In the genomic region with DNA sequence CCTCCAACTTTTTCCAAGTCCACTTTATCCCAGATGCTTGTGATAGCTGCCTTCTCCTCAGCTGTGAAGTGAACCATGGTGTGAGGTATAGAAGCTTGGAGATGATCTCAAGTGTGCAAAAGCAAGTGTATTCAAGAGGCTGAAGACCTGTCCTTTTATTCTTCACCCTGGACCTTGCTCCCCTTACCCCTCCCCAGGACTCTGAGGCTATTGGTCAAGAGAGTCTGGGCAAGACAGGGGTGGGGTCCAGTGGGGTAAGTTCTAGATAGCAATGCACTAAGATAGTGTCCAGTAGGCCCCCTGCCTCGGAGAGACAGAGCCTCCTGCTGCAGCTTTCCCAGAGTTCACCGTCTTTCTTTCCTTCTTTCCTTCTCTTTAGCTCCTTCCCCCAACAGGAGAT, we compare ENCODE assay signal across 16 mouse cellular contexts. TPM values are rescaled to one million over a fixed set of nuclear protein-coding genes. Genes with fewer than 3 reads are reported as not detected.
A peak's percentile ranks its signal among the peaks of the same experiment; 100 is the strongest.
DNase-seq lines count a peak whose midpoint lies in the region; ATAC-seq lines count a peak whose summit lies in the region.
"Had no signal": no experiment of that assay in that cellular context is flagged by ENCODE, and none has a peak within 500 bp of the region (broad histone marks: within the 10 kb centered on the region; RNA-seq: fewer than 3 reads in every experiment).

Gene Hbb-bh1, minus strand, starts transcription at position 131 of the 400 bp plus-strand sequence.

- H3K9me3 ChIP-seq in forebrain, embryonic 10.5 days, result no peaks in the 10 kb centered on the region
- H3K9me3 ChIP-seq in forebrain, embryonic 14.5 days (replicated peaks; ENCODE audit: control insufficient read depth, low read length), result no peaks in the 10 kb centered on the region
- H3K9me3 ChIP-seq in hindbrain, embryonic 10.5 days, result no peaks in the 10 kb centered on the region
- no peaks in the 10 kb centered on the region for H3K9me3 ChIP-seq in hindbrain, embryonic 16.5 days (ENCODE audit: control insufficient read depth, low read length)
- H3K9me3 ChIP-seq in midbrain, embryonic 13.5 days, result no peaks in the 10 kb centered on the region
- H3K9me3 ChIP-seq in midbrain, embryonic 16.5 days (replicated peaks; ENCODE audit: control insufficient read depth, low read length, poor library complexity, severe bottlenecking), result no peaks in the 10 kb centered on the region
- no peaks in the 10 kb centered on the region for H3K9me3 ChIP-seq in liver, embryonic 16.5 days (replicated peaks; ENCODE audit: control insufficient read depth, low read length)
- H3K9me3 ChIP-seq: intestine, embryonic 15.5 days; lung, embryonic 15.5 days had no signal

- H3K9ac ChIP-seq in forebrain, embryonic 14.5 days (ENCODE audit: low read length), result no peak within 1 kb of the TSS
- no peak within 1 kb of the TSS for H3K9ac ChIP-seq in hindbrain, embryonic 16.5 days (ENCODE audit: low read depth, low read length)
- no peak within 1 kb of the TSS for H3K9ac ChIP-seq in midbrain, embryonic 13.5 days (replicated peaks)
- H3K9ac ChIP-seq in midbrain, embryonic 16.5 days (ENCODE audit: low read depth, low read length), result no peak within 1 kb of the TSS
- no peak within 1 kb of the TSS; the same call in 1 of the 2 replicates for H3K9ac ChIP-seq in liver, embryonic 16.5 days (ENCODE audit: low read depth, low read length)
- H3K9ac ChIP-seq: intestine, embryonic 15.5 days; lung, embryonic 15.5 days had no signal

- H3K27ac ChIP-seq in forebrain, embryonic 10.5 days, result no peak within 1 kb of the TSS
- H3K27ac ChIP-seq in forebrain, embryonic 14.5 days (ENCODE audit: low read depth, low read length), result no peak within 1 kb of the TSS
- no peak within 1 kb of the TSS for H3K27ac ChIP-seq in hindbrain, embryonic 10.5 days
- no peak within 1 kb of the TSS for H3K27ac ChIP-seq in hindbrain, embryonic 16.5 days (ENCODE audit: low read depth, low read length)
- H3K27ac ChIP-seq in midbrain, embryonic 13.5 days, result no peak within 1 kb of the TSS
- no peak within 1 kb of the TSS for H3K27ac ChIP-seq in midbrain, embryonic 16.5 days (ENCODE audit: low read length)
- peak within 1 kb of the TSS; percentile 33 for H3K27ac ChIP-seq in liver, embryonic 16.5 days (ENCODE audit: low read length)
- H3K27ac ChIP-seq: intestine, embryonic 15.5 days; layer of hippocampus, adult 2 months; lung, embryonic 15.5 days had no signal

- peak within 1 kb of the TSS; percentile 6; the same call in 1 of the 2 replicates for H3K4me3 ChIP-seq in forebrain, embryonic 10.5 days
- H3K4me3 ChIP-seq in forebrain, embryonic 14.5 days (ENCODE audit: low read depth, low read length), result no peak within 1 kb of the TSS
- H3K4me3 ChIP-seq in hindbrain, embryonic 10.5 days, result no peak within 1 kb of the TSS
- H3K4me3 ChIP-seq in hindbrain, embryonic 16.5 days (ENCODE audit: low read length), result no peak within 1 kb of the TSS
- no peak within 1 kb of the TSS for H3K4me3 ChIP-seq in midbrain, embryonic 13.5 days (replicated peaks)
- H3K4me3 ChIP-seq in midbrain, embryonic 16.5 days (ENCODE audit: low read depth, low read length), result no peak within 1 kb of the TSS
- H3K4me3 ChIP-seq in liver, embryonic 16.5 days (ENCODE audit: low read depth, low read length), result no peak within 1 kb of the TSS
- H3K4me3 ChIP-seq: intestine, embryonic 15.5 days; layer of hippocampus, adult 2 months; lung, embryonic 15.5 days had no signal

- H3K4me1 ChIP-seq in forebrain, embryonic 10.5 days, result no peaks in the 10 kb centered on the region
- H3K4me1 ChIP-seq in forebrain, embryonic 14.5 days (ENCODE audit: control insufficient read depth, insufficient read depth, low read length), result no peaks in the 10 kb centered on the region
- H3K4me1 ChIP-seq in hindbrain, embryonic 10.5 days (replicated peaks), result no peaks in the 10 kb centered on the region
- no peaks in the 10 kb centered on the region for H3K4me1 ChIP-seq in hindbrain, embryonic 16.5 days (ENCODE audit: control insufficient read depth, insufficient read depth, low read depth, low read length)
- no peaks in the 10 kb centered on the region for H3K4me1 ChIP-seq in midbrain, embryonic 13.5 days (replicated peaks)
- no peaks in the 10 kb centered on the region for H3K4me1 ChIP-seq in midbrain, embryonic 16.5 days (ENCODE audit: control insufficient read depth, insufficient read depth, low read length)
- H3K4me1 ChIP-seq in liver, embryonic 16.5 days (ENCODE audit: control insufficient read depth, low read depth, low read length), result peaks cover 18% of the 10 kb centered on the region
- H3K4me1 ChIP-seq: intestine, embryonic 15.5 days; lung, embryonic 15.5 days had no signal

- no peaks in the 10 kb centered on the region for H3K36me3 ChIP-seq in forebrain, embryonic 10.5 days (replicated peaks)
- H3K36me3 ChIP-seq in forebrain, embryonic 14.5 days (ENCODE audit: control insufficient read depth, insufficient read depth, low read length), result no peaks in the 10 kb centered on the region
- H3K36me3 ChIP-seq in hindbrain, embryonic 10.5 days, result no peaks in the 10 kb centered on the region
- H3K36me3 ChIP-seq in hindbrain, embryonic 16.5 days (ENCODE audit: control insufficient read depth, insufficient read depth, low read length), result no peaks in the 10 kb centered on the region
- H3K36me3 ChIP-seq in midbrain, embryonic 13.5 days, result no peaks in the 10 kb centered on the region
- H3K36me3 ChIP-seq in midbrain, embryonic 16.5 days (ENCODE audit: control insufficient read depth, insufficient read depth, low read length), result no peaks in the 10 kb centered on the region
- no peaks in the 10 kb centered on the region for H3K36me3 ChIP-seq in liver, embryonic 16.5 days (ENCODE audit: control insufficient read depth, insufficient read depth)
- H3K36me3 ChIP-seq: intestine, embryonic 15.5 days; lung, embryonic 15.5 days had no signal

- H3K4me2 ChIP-seq in forebrain, embryonic 14.5 days (ENCODE audit: low read length), result no peak within 1 kb of the TSS
- no peak within 1 kb of the TSS for H3K4me2 ChIP-seq in hindbrain, embryonic 16.5 days (ENCODE audit: low read length)
- H3K4me2 ChIP-seq in midbrain, embryonic 13.5 days (replicated peaks), result no peak within 1 kb of the TSS
- no peak within 1 kb of the TSS for H3K4me2 ChIP-seq in midbrain, embryonic 16.5 days (ENCODE audit: low read length)
- no peak within 1 kb of the TSS for H3K4me2 ChIP-seq in liver, embryonic 16.5 days (ENCODE audit: low read depth, low read length)
- H3K4me2 ChIP-seq: intestine, embryonic 15.5 days; lung, embryonic 15.5 days had no signal

- no peak for ATAC-seq in forebrain, embryonic 14.5 days
- ATAC-seq in hindbrain, embryonic 16.5 days, result no peak
- no peak for ATAC-seq in midbrain, embryonic 13.5 days
- no peak for ATAC-seq in midbrain, embryonic 16.5 days
- no peak for ATAC-seq in liver, embryonic 16.5 days (ENCODE audit: low read depth)
- ATAC-seq: intestine, embryonic 15.5 days had no signal

- no peaks in the 10 kb centered on the region for H3K27me3 ChIP-seq in forebrain, embryonic 10.5 days (ENCODE audit: poor library complexity, severe bottlenecking)
- H3K27me3 ChIP-seq in forebrain, embryonic 14.5 days (replicated peaks; ENCODE audit: control insufficient read depth, insufficient read depth, low read length), result no peaks in the 10 kb centered on the region
- H3K27me3 ChIP-seq in hindbrain, embryonic 10.5 days (ENCODE audit: insufficient read depth, poor library complexity, severe bottlenecking), result no peaks in the 10 kb centered on the region
- no peaks in the 10 kb centered on the region for H3K27me3 ChIP-seq in hindbrain, embryonic 16.5 days (replicated peaks; ENCODE audit: control insufficient read depth, insufficient read depth, low read length)
- no peaks in the 10 kb centered on the region for H3K27me3 ChIP-seq in midbrain, embryonic 13.5 days
- H3K27me3 ChIP-seq in midbrain, embryonic 16.5 days (ENCODE audit: control insufficient read depth, insufficient read depth, low read depth, low read length), result no peaks in the 10 kb centered on the region
- no peaks in the 10 kb centered on the region for H3K27me3 ChIP-seq in liver, embryonic 16.5 days (ENCODE audit: control insufficient read depth, insufficient read depth, low read depth, low read length)
- H3K27me3 ChIP-seq: CH12.LX; intestine, embryonic 15.5 days; lung, embryonic 15.5 days had no signal

- WGBS in forebrain, embryonic 10.5 days, result 90% methylated on average over 2 of the region's 2 CpGs
- WGBS in forebrain, embryonic 14.5 days, result 85% methylated on average over 2 of the region's 2 CpGs
- WGBS in hindbrain, embryonic 10.5 days, result 83% methylated on average over 2 of the region's 2 CpGs
- 78% methylated on average over 2 of the region's 2 CpGs for WGBS in hindbrain, embryonic 16.5 days
- WGBS in midbrain, embryonic 13.5 days, result 75% methylated on average over 2 of the region's 2 CpGs
- WGBS in midbrain, embryonic 16.5 days, result 84% methylated on average over 2 of the region's 2 CpGs
- 62% methylated on average over 2 of the region's 2 CpGs for WGBS in liver, embryonic 16.5 days (ENCODE audit: insufficient replicate concordance)

- DNase-seq in forebrain, embryonic 10.5 days (ENCODE audit: extremely low spot score, low spot score), result no peak
- DNase-seq in forebrain, embryonic 14.5 days (ENCODE audit: low spot score), result no peak
- DNase-seq in hindbrain, embryonic 10.5 days (ENCODE audit: low spot score), result no peak
- DNase-seq in spleen, postnatal 10 days (ENCODE audit: low spot score in 2 of 2), result no peak
- DNase-seq: adrenal gland, postnatal 14 days; cerebellum, adult 2 months; gastrocnemius, postnatal 36 days; heart, postnatal 14 days had no signal

RNA-seq across cellular contexts. Expression of gene Hbb-bh1, which starts in this region (rescaled TPM):
- polyA plus RNA-seq in forebrain, embryonic 10.5 days (2016; fragmentation: Nextera tagmentation; extraction: Ambion mirVana), result 4,104 and 5,437 TPM in 2 replicates
- polyA plus RNA-seq in forebrain, embryonic 14.5 days (2014; fragmentation: Nextera tagmentation; extraction: Ambion mirVana), result 0.90 and 2.5 TPM in 2 replicates
- polyA plus RNA-seq in hindbrain, embryonic 10.5 days (2016; fragmentation: Nextera tagmentation; extraction: Ambion mirVana), result 3,568 and 4,570 TPM in 2 replicates
- 0.37 TPM in 1 of 2 replicates, not detected in the other for polyA plus RNA-seq in hindbrain, embryonic 16.5 days (2015; fragmentation: Nextera tagmentation; extraction: Ambion mirVana)
- 37.1 and 47.9 TPM in 2 replicates for polyA plus RNA-seq in midbrain, embryonic 13.5 days (2015; fragmentation: Nextera tagmentation; extraction: Ambion mirVana)
- not detected in 2 replicates for polyA plus RNA-seq in midbrain, embryonic 16.5 days (2015; fragmentation: Nextera tagmentation; extraction: Ambion mirVana)
- polyA plus RNA-seq in liver, embryonic 16.5 days (2015; fragmentation: Nextera tagmentation; extraction: Ambion mirVana), result 24.9 and 31.8 TPM in 2 replicates

Comparison
In these comparisons a context has a peak if more than half of its experiments do, and no peak if none do; other contexts are left out.
1. RNA of gene Hbb-bh1 (polyA plus RNA-seq): 4,104 to 5,437 TPM in forebrain, embryonic 10.5 days and 3,568 to 4,570 TPM in hindbrain, embryonic 10.5 days; 37.1 to 47.9 TPM in midbrain, embryonic 13.5 days, 24.9 to 31.8 TPM in liver, embryonic 16.5 days, 0.90 to 2.5 TPM in forebrain, embryonic 14.5 days, not detected in midbrain, embryonic 16.5 days and 0.37 TPM in hindbrain, embryonic 16.5 days; every median in the first group is over 10 times any median in the second.